Mouse (Mus musculus): ENCODE results near the gene Npy5r. TPM values are rescaled to one million over a fixed set of nuclear protein-coding genes. Genes with fewer than 3 reads are reported as not detected.

Npy5r gene
- polyA plus RNA-seq (2017; shearing (Covaris generic)), result not detected

GRCm38 (mm10) chr8:66687511-66688329 lies at the start of gene Npy5r:
Npy5r (minus strand) TSS chr8:66688128.

GRCm38 (mm10) chr8:66696970-66697843 lies 9.3 kb upstream of the Npy5r start, which contains the start of gene Npy1r:
Npy1r (plus strand) TSS chr8:66697192.

Other genes with a start within 250 kb of the Npy5r start
- 12.1 TPM for gene Tma16, start 201.6 kb downstream of the Npy5r start, polyA plus RNA-seq (2017; shearing (Covaris generic))
- not detected for gene Tktl2, start 176.4 kb downstream of the Npy5r start, polyA plus RNA-seq (2017; shearing (Covaris generic))
- not detected for gene Npy1r, start 9.1 kb upstream of the Npy5r start, polyA plus RNA-seq (2017; shearing (Covaris generic))
- 0.67 TPM for gene Naf1, start 172.1 kb upstream of the Npy5r start, polyA plus RNA-seq (2017; shearing (Covaris generic))

All from CD4-positive, CD25-positive, alpha-beta regulatory T cell, adult 9 weeks (primary cell).